Mouse (Mus musculus) limb, embryonic 15.5 days (tissue): Measurements from ENCODE around the gene Pgf. TPM values are rescaled to one million over a fixed set of nuclear protein-coding genes. Genes with fewer than 3 reads are reported as not detected.

Experiments used
- ATAC-seq: fragments of 200-750 bp; cut with Nextera tagmentation; 2 replicates; pipeline ENCODE4 v1.8.0; 2017; ENCODE audit warnings: low read depth, moderate TSS enrichment; ENCODE audit not compliant: insufficient number of reproducible peaks, low FRiP score, low TSS enrichment
- H3K27ac ChIP-seq: fragments of 300-500 bp; sonication (generic); 2 replicates; pipeline ENCODE4 v1.5.1; 2015; ENCODE audit warnings: moderate library complexity, mild to moderate bottlenecking, inconsistent platforms
- H3K27me3 ChIP-seq: fragments of 300-500 bp; sonication (generic); 2 replicates; pipeline ENCODE4 v1.6.1; 2015; ENCODE audit warnings: inconsistent platforms
- H3K36me3 ChIP-seq: fragments of 300-500 bp; sonication (generic); 2 replicates; pipeline ENCODE4 v1.6.1; 2015; ENCODE audit warnings: inconsistent platforms
- H3K4me1 ChIP-seq: fragments of 300-500 bp; sonication (generic); 2 replicates; pipeline ENCODE4 v1.6.1; 2015; ENCODE audit warnings: inconsistent platforms
- H3K4me2 ChIP-seq: fragments of 300-500 bp; sonication (generic); 2 replicates; pipeline ENCODE4 v1.6.1; 2015; ENCODE audit warnings: mild to moderate bottlenecking, inconsistent platforms
- H3K4me3 ChIP-seq: fragments of 300-500 bp; sonication (generic); 2 replicates; pipeline ENCODE4 v1.5.1; 2015; ENCODE audit warnings: mild to moderate bottlenecking, inconsistent platforms
- H3K9ac ChIP-seq: fragments of 300-500 bp; sonication (generic); 2 replicates; pipeline ENCODE4 v1.6.1; 2015; ENCODE audit warnings: inconsistent platforms
- H3K9me3 ChIP-seq: fragments of 300-500 bp; sonication (generic); 2 replicates; pipeline ENCODE4 v1.6.1; 2016; ENCODE audit warnings: inconsistent platforms
- WGBS: fragments of 180-500 bp; shearing (Covaris S2); methylation state at CpG from one replicate; pipeline ENCODE4 v1.1.7; 2015; 5-methylcytosine and 5-hydroxymethylcytosine counted together
- polyA plus RNA-seq: library from polyadenylated mRNA; unstranded; fragments of >200 nt; fragmentation: Nextera tagmentation; extraction: Ambion mirVana; gene quantifications from 2 replicates; pipeline ENCODE4 v1.2.1, GENCODE M21; 2015

Gene Pgf
- polyA plus RNA-seq, 1 experiment from 2014 or later, result 15.5 TPM

GRCm38 (mm10) chr12:85185810-85186209, 8.2 kb upstream of the Pgf start:
- Histone ChIP-seq H3K27me3 (no peaks in the 10 kb centered on the region), H3K27ac (no peak overlapping the region), H3K9me3 (no peaks in the 10 kb centered on the region), H3K4me1 (peaks cover 20% of the 10 kb centered on the region), H3K4me2 (no peak overlapping the region), H3K9ac (no peak overlapping the region), H3K36me3 (no peaks in the 10 kb centered on the region), H3K4me3 (no peak overlapping the region)
- WGBS, result 35% methylated on average over 8 of the region's 8 CpGs
- no peak for ATAC-seq

- Histone ChIP-seq H3K4me1 (peaks cover 20% of the 10 kb centered on the region), H3K9ac (no peak overlapping the region), H3K36me3 (no peaks in the 10 kb centered on the region), H3K9me3 (no peaks in the 10 kb centered on the region), H3K27ac (no peak overlapping the region), H3K4me3 (no peak overlapping the region), H3K27me3 (peaks cover 8% of the 10 kb centered on the region; the same call in 1 of the 2 replicates), H3K4me2 (no peak overlapping the region)
- 62% methylated on average over 5 of the region's 5 CpGs for WGBS
- ATAC-seq, result no peak
Observed at GRCm38 (mm10) chr12:85184118-85184517, 6.5 kb upstream of the Pgf start.

- Histone ChIP-seq H3K27ac (no peak overlapping the region), H3K36me3 (no peaks in the 10 kb centered on the region), H3K27me3 (peaks cover 16% of the 10 kb centered on the region; the same call in 1 of the 2 replicates), H3K4me2 (no peak overlapping the region), H3K4me1 (peaks cover 20% of the 10 kb centered on the region), H3K4me3 (no peak overlapping the region), H3K9me3 (no peaks in the 10 kb centered on the region), H3K9ac (no peak overlapping the region)
- no peak for ATAC-seq
- 63% methylated on average over 5 of the region's 5 CpGs for WGBS
Observed at GRCm38 (mm10) chr12:85182898-85183297, 5.3 kb upstream of the Pgf start.

GRCm38 (mm10) chr12:85182345-85182643, 4.7 kb upstream of the Pgf start:
- peak overlapping the region; percentile 17; the same call in 1 of the 2 replicates for H3K27ac ChIP-seq
- no peak overlapping the region for H3K4me2 ChIP-seq
- H3K9me3 ChIP-seq, result no peaks in the 10 kb centered on the region
- no peak overlapping the region for H3K4me3 ChIP-seq
- WGBS, result 10% methylated on average over 8 of the region's 8 CpGs
- no peaks in the 10 kb centered on the region for H3K36me3 ChIP-seq
- H3K9ac ChIP-seq, result no peak overlapping the region
- ATAC-seq, result no peak
- H3K4me1 ChIP-seq, result peaks cover 25% of the 10 kb centered on the region
- peaks cover 16% of the 10 kb centered on the region; the same call in 1 of the 2 replicates for H3K27me3 ChIP-seq

DNA sequence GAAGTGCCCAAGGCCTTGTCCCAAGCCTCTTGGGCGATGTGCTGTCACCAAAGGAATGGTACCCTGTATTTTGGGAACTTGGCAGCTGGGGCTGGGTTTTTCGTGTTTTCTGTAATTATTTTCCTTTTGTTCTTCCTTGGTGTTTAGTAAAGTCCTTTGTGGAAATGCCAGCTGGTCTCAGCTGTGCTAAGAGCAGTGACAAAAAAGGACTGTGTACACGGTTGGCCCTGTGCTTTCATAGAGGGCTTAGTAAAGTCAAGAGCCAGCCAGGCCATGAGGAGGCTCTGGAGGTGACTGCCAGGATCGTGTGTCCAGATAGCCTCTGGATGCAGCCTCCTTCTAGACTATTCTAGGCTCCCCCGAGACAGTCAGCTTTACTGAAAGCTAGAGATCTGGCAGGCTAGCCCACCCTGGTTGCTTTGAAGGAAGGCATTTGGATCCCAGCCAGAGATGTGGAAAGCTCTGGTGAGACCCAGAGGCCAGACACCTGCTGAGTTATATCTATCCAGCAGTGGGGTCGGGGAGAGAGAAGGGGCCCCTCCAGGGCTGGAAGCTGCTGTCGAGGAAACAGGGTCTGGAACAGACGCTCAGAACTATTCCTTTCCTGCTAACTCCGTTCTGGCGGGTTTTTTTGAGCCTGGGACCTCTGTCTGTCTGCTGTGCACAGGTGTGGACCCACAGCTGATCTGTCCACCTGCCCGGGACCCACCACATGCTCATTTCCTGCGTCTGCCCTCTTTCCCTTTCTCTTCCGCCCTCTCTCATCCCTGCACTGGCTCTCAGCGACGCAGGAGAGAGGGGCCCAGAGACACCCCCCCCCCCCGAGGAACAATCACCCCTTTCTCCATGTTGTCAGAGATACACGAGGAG, 4.1 kb upstream of the Pgf start:
- peak; percentile 45 for ATAC-seq
- WGBS, result 16% methylated on average over 17 of the region's 17 CpGs
- Histone ChIP-seq H3K27ac (no peak overlapping the region), H3K27me3 (peaks cover 16% of the 10 kb centered on the region; the same call in 1 of the 2 replicates), H3K36me3 (no peaks in the 10 kb centered on the region), H3K4me1 (peaks cover 31% of the 10 kb centered on the region), H3K9me3 (no peaks in the 10 kb centered on the region), H3K9ac (no peak overlapping the region), H3K4me2 (no peak overlapping the region), H3K4me3 (no peak overlapping the region)

DNA sequence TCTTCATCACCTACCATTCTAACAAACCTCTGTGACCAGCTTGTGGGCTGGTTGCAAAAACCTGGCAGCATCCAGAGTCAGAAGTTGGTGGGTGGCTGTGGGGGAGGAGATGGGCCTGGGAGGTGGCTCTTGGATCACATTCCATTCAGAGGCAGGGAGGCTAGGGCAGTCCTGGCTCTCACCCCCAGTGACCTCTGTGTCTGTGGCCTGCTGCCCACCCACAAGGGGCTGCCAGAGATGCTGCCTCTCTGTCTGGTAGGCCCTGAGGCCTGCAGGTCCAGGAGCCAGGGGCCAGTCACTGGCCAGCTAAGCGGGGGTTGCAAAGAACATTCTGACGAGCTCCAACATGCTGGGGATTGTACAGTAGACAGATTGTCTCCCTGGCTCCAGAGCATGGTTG, 704 bp upstream of the Pgf start:
- no peak overlapping the region for H3K27ac ChIP-seq
- ATAC-seq, result no peak
- no peaks in the 10 kb centered on the region for H3K36me3 ChIP-seq
- H3K4me1 ChIP-seq, result peaks cover 51% of the 10 kb centered on the region
- H3K9ac ChIP-seq, result no peak overlapping the region
- H3K27me3 ChIP-seq, result peaks cover 16% of the 10 kb centered on the region; the same call in 1 of the 2 replicates
- H3K9me3 ChIP-seq, result no peaks in the 10 kb centered on the region
- WGBS, result 76% methylated on average over 2 of the region's 2 CpGs
- no peak overlapping the region for H3K4me2 ChIP-seq
- no peak overlapping the region for H3K4me3 ChIP-seq

DNA sequence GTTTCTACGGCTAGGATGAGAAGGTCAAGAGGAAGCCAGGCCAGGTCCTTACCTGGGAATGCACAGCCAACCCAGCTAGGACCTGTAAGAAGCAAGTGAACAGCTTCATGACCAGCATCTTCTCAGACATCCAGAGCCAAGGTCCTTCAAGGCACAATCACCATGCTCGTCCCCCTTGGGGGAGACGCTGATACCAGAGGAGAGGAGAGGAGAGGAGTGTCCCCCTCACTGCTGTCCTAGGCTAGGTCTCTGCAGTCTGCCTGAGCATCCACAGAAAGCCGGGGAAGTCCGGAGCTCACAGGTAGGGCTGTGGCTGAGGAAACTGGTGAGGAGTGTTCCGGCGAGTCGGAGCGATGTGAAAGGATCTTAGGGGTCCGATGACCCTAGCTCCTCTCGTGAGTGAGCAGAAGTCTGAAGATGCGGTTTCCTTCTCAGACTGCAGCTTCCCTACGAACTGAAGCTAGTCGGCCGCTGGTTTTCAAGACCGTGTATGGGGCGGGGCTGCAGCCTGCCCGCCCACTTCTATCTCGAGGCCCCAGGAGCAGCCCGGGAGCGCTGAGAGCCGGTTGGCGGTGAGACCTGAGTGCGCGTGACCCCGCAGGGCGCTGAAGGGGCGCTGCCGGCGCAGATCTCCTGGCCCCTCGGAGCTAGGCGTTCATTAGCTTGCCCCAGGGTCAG, 605 bp downstream of the Pgf start:
- WGBS, result 2% methylated on average over 32 of the region's 32 CpGs
- no peaks in the 10 kb centered on the region for H3K9me3 ChIP-seq
- H3K4me1 ChIP-seq, result peaks cover 45% of the 10 kb centered on the region

DNA sequence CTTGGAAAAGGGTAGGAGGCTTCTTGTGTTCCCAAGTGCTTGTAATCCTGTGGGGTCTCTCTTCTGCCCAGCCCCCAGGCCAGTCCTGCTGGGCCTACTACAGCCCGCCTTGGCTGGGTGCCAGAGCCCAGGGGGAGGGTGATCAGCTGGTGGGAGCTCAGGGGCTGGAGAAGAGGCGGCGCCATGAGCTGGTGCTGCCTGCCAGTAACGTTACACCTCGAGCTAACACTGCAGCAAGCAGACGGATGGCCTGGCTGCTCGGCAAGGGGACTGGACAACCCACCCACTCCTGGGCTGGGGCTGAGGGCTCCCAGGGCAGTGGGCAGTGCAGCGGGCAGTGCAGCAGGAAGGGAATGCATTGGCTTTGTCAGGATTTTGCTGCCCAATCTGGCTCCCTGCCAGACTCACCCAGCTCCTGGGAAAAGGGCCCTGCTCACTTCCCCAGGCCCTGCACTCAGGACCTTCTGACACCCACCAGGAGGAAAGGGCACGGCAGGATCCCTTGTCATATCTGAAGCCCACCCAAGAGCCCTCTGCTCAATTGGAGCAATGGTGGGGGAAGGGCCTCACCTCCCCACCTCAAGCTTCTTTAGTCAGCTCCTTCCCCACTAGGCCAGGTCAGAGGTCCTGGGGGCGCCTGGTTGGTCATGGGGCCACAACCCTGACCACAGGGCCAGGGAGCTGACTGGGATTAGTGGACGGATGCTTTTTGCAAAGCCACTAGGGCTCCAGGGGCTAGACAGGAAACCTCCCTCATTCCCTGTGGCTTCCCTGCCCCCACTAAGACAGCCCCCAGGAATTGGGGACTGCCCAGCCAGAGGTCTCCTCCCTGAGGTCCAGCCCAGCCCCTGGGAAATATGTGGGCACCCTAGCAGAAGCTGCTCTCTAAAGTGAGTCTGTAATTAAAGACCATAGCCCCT, 1.4 kb downstream of the Pgf start:
- H3K4me2 ChIP-seq, result peak overlapping the region; percentile 83
- 0 out of 2 replicates have a peak overlapping the region, but pooled peaks have one; percentile 20 for H3K9ac ChIP-seq
- H3K9me3 ChIP-seq, result no peaks in the 10 kb centered on the region
- H3K4me3 ChIP-seq, result peak overlapping the region; percentile 43
- peak; percentile 56 for ATAC-seq
- WGBS, result 13% methylated on average over 11 of the region's 11 CpGs
- H3K27ac ChIP-seq, result peak overlapping the region; percentile 28
- H3K4me1 ChIP-seq, result peaks cover 39% of the 10 kb centered on the region
- H3K36me3 ChIP-seq, result no peaks in the 10 kb centered on the region
- peaks cover 16% of the 10 kb centered on the region; the same call in 1 of the 2 replicates for H3K27me3 ChIP-seq

More for the DNA sequence above, 605 bp downstream of the Pgf start:
- H3K4me2 ChIP-seq, result peak overlapping the region; percentile 83
- no peaks in the 10 kb centered on the region for H3K36me3 ChIP-seq
- H3K27me3 ChIP-seq, result peaks cover 16% of the 10 kb centered on the region; the same call in 1 of the 2 replicates
- 0 out of 2 replicates have a peak, but pooled peaks have one; percentile 35 for ATAC-seq
- peak overlapping the region; percentile 43 for H3K4me3 ChIP-seq
- H3K9ac ChIP-seq, result no peak overlapping the region
- peak overlapping the region; percentile 28 for H3K27ac ChIP-seq

- peaks cover 12% of the 10 kb centered on the region; the same call in 1 of the 2 replicates for H3K27me3 ChIP-seq
- peak overlapping the region; percentile 28 for H3K27ac ChIP-seq
- no peak for ATAC-seq
- WGBS, result 34% methylated on average over 16 of the region's 16 CpGs
- peaks cover 49% of the 10 kb centered on the region for H3K4me1 ChIP-seq
- H3K9ac ChIP-seq, result 0 out of 2 replicates have a peak overlapping the region, but pooled peaks have one; percentile 20
- peak overlapping the region; percentile 83 for H3K4me2 ChIP-seq
- H3K9me3 ChIP-seq, result no peaks in the 10 kb centered on the region
- H3K4me3 ChIP-seq, result peak overlapping the region; percentile 43
- no peaks in the 10 kb centered on the region for H3K36me3 ChIP-seq
Observed at GRCm38 (mm10) chr12:85175087-85175675, 2.4 kb downstream of the Pgf start.

DNA sequence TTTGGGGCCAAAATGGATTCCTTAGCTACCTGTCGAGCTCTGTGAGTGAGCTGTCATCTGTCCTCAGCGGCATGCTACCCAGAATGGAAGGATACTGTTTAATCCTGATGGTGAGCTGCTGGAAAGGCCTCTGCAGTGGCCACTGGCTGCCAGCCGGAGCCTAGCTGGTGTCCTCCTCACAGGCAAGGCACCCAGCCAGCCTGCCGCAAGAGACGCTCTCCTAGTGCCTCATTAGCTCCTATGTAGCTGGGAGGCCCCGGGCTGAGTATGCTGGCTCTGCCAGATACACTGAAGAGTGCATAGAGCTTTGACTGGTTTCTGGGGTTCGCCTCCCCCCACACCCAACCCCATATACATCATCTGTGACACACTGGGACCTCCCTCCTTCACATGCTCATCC, 3.6 kb downstream of the Pgf start:
- Histone ChIP-seq H3K4me1 (peaks cover 59% of the 10 kb centered on the region), H3K9me3 (no peaks in the 10 kb centered on the region), H3K9ac (no peak overlapping the region), H3K4me3 (no peak overlapping the region), H3K36me3 (no peaks in the 10 kb centered on the region), H3K27ac (no peak overlapping the region), H3K27me3 (peaks cover 7% of the 10 kb centered on the region; the same call in 1 of the 2 replicates), H3K4me2 (peak overlapping the region; percentile 83)
- no peak for ATAC-seq
- 52% methylated on average over 7 of the region's 7 CpGs for WGBS

- Histone ChIP-seq H3K27ac (no peak overlapping the region), H3K4me3 (no peak overlapping the region), H3K27me3 (no peaks in the 10 kb centered on the region), H3K4me2 (no peak overlapping the region), H3K9ac (no peak overlapping the region), H3K4me1 (peaks cover 40% of the 10 kb centered on the region), H3K36me3 (peaks cover 5% of the 10 kb centered on the region), H3K9me3 (no peaks in the 10 kb centered on the region)
- WGBS, result 60% methylated on average over 3 of the region's 3 CpGs
- no peak for ATAC-seq
Observed at GRCm38 (mm10) chr12:85170948-85171307, 6.7 kb downstream of the Pgf start.
